Mouse (Mus musculus) mouse embryonic stem cell (cell line): ENCODE data around the gene Rbm6.

Experiments used
- in situ Hi-C, 2 experiments: fragments of 300-500 bp; cut with MboI; formaldehyde crosslinking; loops; 1 replicate in 1 of 2; 3 replicates in 1 of 2; pipeline ENCODE4 v1.14.3; 2019 to 2020; ENCODE audit warnings: low sequenced_read_pairs in 2 of 2, low pct_unique_long_range_greater_than_20kb in 1 of 2, mixed read lengths in 1 of 2; ENCODE audit not compliant: unreplicated experiment in 1 of 2

The Rbm6 gene

DNA sequence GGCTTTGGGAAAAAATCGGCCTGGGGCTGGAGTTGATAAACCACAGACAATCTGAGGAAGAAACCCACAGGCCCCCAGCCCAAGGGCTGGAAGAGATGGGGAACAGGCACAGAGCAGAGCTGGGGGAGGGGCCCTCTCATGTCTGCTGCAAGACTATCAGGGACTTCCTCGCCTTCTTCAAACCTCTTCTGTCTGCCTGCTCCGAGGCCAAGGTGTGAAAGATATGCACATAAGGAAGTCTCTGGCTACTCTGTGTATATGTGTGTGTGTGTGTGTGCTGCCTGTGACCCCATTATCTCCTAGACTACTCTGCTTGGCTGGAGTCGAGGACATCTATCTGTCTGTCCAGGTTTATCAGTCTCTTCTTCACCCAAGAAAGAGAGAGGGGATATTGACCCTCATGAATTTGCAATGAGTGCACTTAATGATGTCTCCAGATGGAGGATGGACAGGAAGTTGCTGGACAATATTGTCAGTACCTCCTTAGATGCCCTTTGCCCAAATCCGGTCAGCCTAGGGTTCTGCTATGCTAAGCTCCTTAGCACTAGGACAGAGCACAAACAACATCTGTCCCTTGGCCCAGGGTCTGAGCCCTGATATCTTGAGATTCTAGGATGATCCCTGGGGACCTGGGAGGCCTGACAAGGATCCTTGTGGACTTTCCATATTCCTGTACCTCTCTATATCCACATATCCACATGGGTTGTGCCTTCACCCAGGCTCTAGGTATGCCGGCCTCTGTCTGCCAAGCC lies 143.9 kb downstream of the Rbm6 start:
- in situ Hi-C loops, result loop anchor here in 1 of 2 experiments (25.0 kb wide), 1 partner anchor 867 kb away; no protein-coding TSS in a partner anchor

DNA sequence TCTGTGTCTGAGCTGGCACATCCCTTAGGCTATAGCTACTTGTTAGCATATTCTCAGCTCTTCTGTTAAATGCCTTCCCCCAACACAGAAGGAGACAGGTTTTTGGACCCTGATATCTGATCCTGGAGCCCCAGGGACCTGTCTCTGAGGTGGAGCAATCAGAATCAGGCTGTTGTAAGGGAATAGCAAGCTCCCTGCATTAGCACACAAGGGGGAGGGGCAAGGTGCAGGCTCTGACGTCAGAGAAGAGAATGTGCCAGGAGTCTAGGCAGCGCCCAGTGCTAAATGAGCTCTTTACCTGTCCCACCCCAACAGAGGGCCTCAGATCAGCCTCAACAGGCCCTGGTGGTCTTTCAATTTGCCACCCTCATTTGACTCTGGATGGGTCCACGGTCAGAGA lies 146.0 kb downstream of the Rbm6 start:
- in situ Hi-C loops, result loop anchor here in 1 of 2 experiments (25.0 kb wide), 1 partner anchor 865 kb away; no protein-coding TSS in a partner anchor

- in situ Hi-C loops, result loop anchor here in 1 of 2 experiments (25.0 kb wide), 1 partner anchor 862 kb away; no protein-coding TSS in a partner anchor
Measured at GRCm38 (mm10) chr9:107724796-107725195, 148.2 kb downstream of the Rbm6 start.

- in situ Hi-C loops, result no loop called here
Measured at GRCm38 (mm10) chr9:107723794-107724531, 149.1 kb downstream of the Rbm6 start.
